Mouse (Mus musculus): ENCODE measurements at regions not wholly inside any gene's neighbourhood (a gene's known extent, or its start where the extent isn't known, plus 50 kb on each side); places are given as distances from the start of the nearest gene placed in this dataset.

GRCm38 (mm10) chr15:62136932-62137594 is 1214.3 kb upstream of the A1bg start:
- DNase-seq (ENCODE audit: low read depth, low spot score): no peak

- no peak for DNase-seq (ENCODE audit: low read depth, low spot score)
These were observed 1212.0 kb upstream of the A1bg start for GRCm38 (mm10) chr15:62134835-62135234.

GRCm38 (mm10) chr15:62134308-62134707 is 1211.5 kb upstream of the A1bg start:
- no peak for DNase-seq (ENCODE audit: low read depth, low spot score)

- DNase-seq (ENCODE audit: low read depth, low spot score): no peak
These were observed 1210.1 kb upstream of the A1bg start for GRCm38 (mm10) chr15:62132895-62133294.

- no peak for DNase-seq (ENCODE audit: low read depth, low spot score)
These were observed 1208.9 kb upstream of the A1bg start for GRCm38 (mm10) chr15:62131686-62132085.

GRCm38 (mm10) chr15:62130530-62130929 is 1207.7 kb upstream of the A1bg start:
- no peak for DNase-seq (ENCODE audit: low read depth, low spot score)

- no peak for DNase-seq (ENCODE audit: low read depth, low spot score)
These were observed 1205.9 kb upstream of the A1bg start for GRCm38 (mm10) chr15:62128546-62129212.

- DNase-seq (ENCODE audit: low read depth, low spot score): no peak
These were observed 1204.9 kb upstream of the A1bg start for GRCm38 (mm10) chr15:62127602-62128158.

GRCm38 (mm10) chr15:62125718-62126117 is 1202.9 kb upstream of the A1bg start:
- DNase-seq (ENCODE audit: low read depth, low spot score): no peak

GRCm38 (mm10) chr15:62123756-62124155 is 1200.9 kb upstream of the A1bg start:
- DNase-seq (ENCODE audit: low read depth, low spot score): no peak

GRCm38 (mm10) chr15:62122265-62123023 is 1199.6 kb upstream of the A1bg start:
- no peak for DNase-seq (ENCODE audit: low read depth, low spot score)

- DNase-seq (ENCODE audit: low read depth, low spot score): no peak
These were observed 1198.9 kb upstream of the A1bg start for GRCm38 (mm10) chr15:62121696-62122095.

- DNase-seq (ENCODE audit: low read depth, low spot score): no peak
These were observed 1197.9 kb upstream of the A1bg start for GRCm38 (mm10) chr15:62120735-62121134.

- no peak for DNase-seq (ENCODE audit: low read depth, low spot score)
These were observed 1196.2 kb upstream of the A1bg start for GRCm38 (mm10) chr15:62118997-62119396.

GRCm38 (mm10) chr15:62116184-62116583 is 1193.4 kb upstream of the A1bg start:
- DNase-seq (ENCODE audit: low read depth, low spot score): no peak

GRCm38 (mm10) chr15:62114815-62115214 is 1192.0 kb upstream of the A1bg start:
- no peak for DNase-seq (ENCODE audit: low read depth, low spot score)

GRCm38 (mm10) chr15:62112151-62112550 is 1189.3 kb upstream of the A1bg start:
- DNase-seq (ENCODE audit: low read depth, low spot score): no peak

- DNase-seq (ENCODE audit: low read depth, low spot score): no peak
These were observed 1185.2 kb upstream of the A1bg start for GRCm38 (mm10) chr15:62107976-62108375.

- peak; percentile 42 for DNase-seq (ENCODE audit: low read depth, low spot score)
These were observed 1183.7 kb upstream of the A1bg start for GRCm38 (mm10) chr15:62106518-62106975.

GRCm38 (mm10) chr15:62105483-62105882 is 1182.7 kb upstream of the A1bg start:
- no peak for DNase-seq (ENCODE audit: low read depth, low spot score)

GRCm38 (mm10) chr15:62104653-62105052 is 1181.8 kb upstream of the A1bg start:
- no peak for DNase-seq (ENCODE audit: low read depth, low spot score)

GRCm38 (mm10) chr15:62099683-62100082 is 1176.9 kb upstream of the A1bg start:
- no peak for DNase-seq (ENCODE audit: low read depth, low spot score)

Measured in CD4-positive helper T cell, adult 2 months (primary cell).